Mouse (Mus musculus) kidney, embryonic 16.5 days (tissue): ENCODE data around the gene Plcl2. TPM values are rescaled to one million over a fixed set of nuclear protein-coding genes. Genes with fewer than 3 reads are reported as not detected.
"Not testable (repeated sequence)": the region's sequence is repeated elsewhere in the genome, so short reads cannot be mapped to it uniquely, and the experiment has no call there.

ENCODE experiments used
- ATAC-seq: fragments of 200-750 bp; cut with Nextera tagmentation; 2 replicates; pipeline ENCODE4 v1.8.0; 2017; ENCODE audit warnings: moderate TSS enrichment; ENCODE audit not compliant: low FRiP score, low TSS enrichment
- H3K27ac ChIP-seq: fragments of 300-500 bp; sonication (generic); 2 replicates; pipeline ENCODE4 v1.5.1; 2014; ENCODE audit warnings: low read length
- H3K27me3 ChIP-seq: fragments of 300-500 bp; sonication (generic); 2 replicates; pipeline ENCODE4 v1.6.1; 2014; ENCODE audit warnings: low read length, control low read depth, mixed read lengths; ENCODE audit not compliant: insufficient read depth
- H3K36me3 ChIP-seq: fragments of 300-500 bp; sonication (generic); 2 replicates; pipeline ENCODE4 v1.6.1; 2014; ENCODE audit warnings: low read length, control low read depth, mixed read lengths; ENCODE audit not compliant: insufficient read depth
- H3K4me1 ChIP-seq: fragments of 300-500 bp; sonication (generic); 2 replicates; pipeline ENCODE4 v1.6.1; 2014; ENCODE audit warnings: low read length, control low read depth, mixed read lengths; ENCODE audit not compliant: insufficient read depth
- H3K4me2 ChIP-seq: fragments of 300-500 bp; sonication (generic); replicated peaks from 2 replicates; pipeline ENCODE4 v1.6.1; 2014; ENCODE audit warnings: low read depth, low read length
- H3K4me3 ChIP-seq: fragments of 300-500 bp; sonication (generic); 2 replicates; pipeline ENCODE4 v1.5.1; 2014; ENCODE audit warnings: mild to moderate bottlenecking, low read length
- H3K9ac ChIP-seq: fragments of 300-500 bp; sonication (generic); replicated peaks from 2 replicates; pipeline ENCODE4 v1.6.1; 2014; ENCODE audit warnings: low read length
- H3K9me3 ChIP-seq: fragments of 300-500 bp; sonication (generic); 2 replicates; pipeline ENCODE4 v1.6.1; 2016; ENCODE audit warnings: low read length, control low read depth
- WGBS: fragments of 180-500 bp; shearing (Covaris S2); extraction: QIAGEN DNeasy Blood & Tissue Kit; methylation state at CpG from one replicate; pipeline ENCODE4 v1.1.7; 2014; 5-methylcytosine and 5-hydroxymethylcytosine counted together
- polyA plus RNA-seq: library from polyadenylated mRNA; unstranded; fragments of >200 nt; fragmentation: Nextera tagmentation; extraction: Ambion mirVana; gene quantifications from 2 replicates; pipeline ENCODE4 v1.2.1, GENCODE M21; 2015

The Plcl2 gene
- polyA plus RNA-seq, 1 experiment from 2014 or later = 2.7 TPM

DNA sequence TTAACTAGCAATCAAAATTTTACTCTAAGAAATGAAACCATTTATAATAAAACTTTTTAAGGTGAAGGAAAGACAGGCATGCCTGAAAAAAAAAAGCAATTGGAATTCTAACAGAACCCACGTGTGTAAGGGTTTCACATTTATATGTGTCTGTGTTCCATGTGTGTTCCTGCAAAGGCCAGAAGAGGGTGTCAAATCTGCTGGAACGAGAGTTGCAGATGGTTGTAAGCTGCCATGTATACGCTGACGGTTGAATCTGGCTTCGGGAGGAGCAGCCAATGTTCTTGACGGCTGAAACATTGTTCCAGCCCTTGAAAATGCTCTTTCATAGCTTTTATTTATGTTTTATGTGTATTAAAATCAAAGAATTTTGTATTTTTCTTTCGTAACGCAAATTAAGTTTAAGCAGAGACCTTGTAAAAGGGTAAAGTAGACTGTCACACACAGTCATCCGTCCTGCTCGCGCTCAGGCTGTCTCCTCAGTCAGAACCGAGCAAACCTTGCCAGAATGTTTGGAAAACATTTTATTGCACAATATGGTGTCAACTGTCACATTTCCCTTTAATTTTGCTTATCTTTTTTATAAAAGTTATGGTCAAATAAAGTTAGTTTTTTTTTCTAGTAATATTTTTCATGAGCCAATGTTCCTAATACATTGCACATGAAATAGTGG lies 48.5 kb downstream of the Plcl2 start:
- 81% methylated on average over 12 of the region's 12 CpGs for WGBS
- no peak for ATAC-seq
- no peaks in the 10 kb centered on the region for H3K27me3 ChIP-seq
- H3K4me2 ChIP-seq = no peak overlapping the region
- no peaks in the 10 kb centered on the region for H3K36me3 ChIP-seq
- H3K9me3 ChIP-seq = no peaks in the 10 kb centered on the region
- H3K27ac ChIP-seq = no peak overlapping the region
- H3K4me1 ChIP-seq = no peaks in the 10 kb centered on the region
- no peak overlapping the region for H3K9ac ChIP-seq
- no peak overlapping the region for H3K4me3 ChIP-seq

GRCm38 (mm10) chr17:50558239-50558625 lies 49.0 kb downstream of the Plcl2 start:
- 54% methylated on average over 4 of the region's 4 CpGs for WGBS
- H3K9ac ChIP-seq = no peak overlapping the region
- no peak overlapping the region for H3K4me2 ChIP-seq
- no peaks in the 10 kb centered on the region for H3K27me3 ChIP-seq
- no peaks in the 10 kb centered on the region for H3K9me3 ChIP-seq
- no peak overlapping the region for H3K27ac ChIP-seq
- H3K36me3 ChIP-seq = no peaks in the 10 kb centered on the region
- H3K4me1 ChIP-seq = no peaks in the 10 kb centered on the region
- no peak overlapping the region for H3K4me3 ChIP-seq
- no peak for ATAC-seq

DNA sequence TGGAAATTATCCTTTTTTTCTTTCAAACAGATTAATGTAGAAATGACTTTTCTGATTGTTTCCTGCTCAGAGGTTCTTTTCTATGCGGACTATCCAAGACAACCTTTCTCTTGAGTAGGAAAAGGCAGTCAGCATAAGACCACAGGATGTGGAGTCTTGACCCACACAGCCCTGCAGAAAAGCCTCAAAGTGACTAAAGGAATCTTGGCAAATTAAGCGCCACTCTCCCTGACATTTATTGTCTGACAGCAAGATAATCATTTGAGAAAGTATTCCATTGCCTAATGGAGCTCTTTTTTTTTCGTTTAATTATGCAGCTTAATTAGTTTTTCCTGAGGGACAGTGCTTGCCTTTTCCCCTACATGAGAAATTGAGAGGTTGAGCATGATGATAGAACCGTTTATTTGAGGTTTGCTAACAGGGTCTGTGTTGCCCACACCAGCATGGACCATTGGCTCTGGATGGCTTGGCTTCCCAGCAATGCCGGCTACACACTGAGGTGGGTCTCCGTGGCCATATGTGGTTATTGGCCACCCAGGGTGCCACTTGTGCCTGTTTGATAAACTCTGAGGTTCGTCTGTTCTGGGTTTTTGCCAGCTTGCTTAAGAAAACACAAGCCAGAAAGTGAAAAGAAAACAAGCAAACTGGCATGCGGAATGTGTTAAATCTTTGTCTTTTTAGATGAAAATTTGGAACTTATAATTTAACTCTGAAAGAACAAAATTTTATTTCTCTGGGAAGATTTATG lies 56.3 kb downstream of the Plcl2 start:
- H3K9me3 ChIP-seq = no peaks in the 10 kb centered on the region
- H3K27me3 ChIP-seq = no peaks in the 10 kb centered on the region
- H3K4me1 ChIP-seq = peaks cover 6% of the 10 kb centered on the region; the same call in 1 of the 2 replicates
- no peak overlapping the region for H3K4me3 ChIP-seq
- no peaks in the 10 kb centered on the region for H3K36me3 ChIP-seq
- 40% methylated on average over 8 of the region's 8 CpGs for WGBS
- no peak overlapping the region for H3K4me2 ChIP-seq
- no peak overlapping the region for H3K9ac ChIP-seq
- no peak overlapping the region for H3K27ac ChIP-seq
- no peak for ATAC-seq

GRCm38 (mm10) chr17:50568846-50569245 lies 59.6 kb downstream of the Plcl2 start:
- Histone ChIP-seq H3K4me1 (peaks cover 6% of the 10 kb centered on the region; the same call in 1 of the 2 replicates), H3K36me3 (no peaks in the 10 kb centered on the region), H3K4me2 (no peak overlapping the region), H3K27me3 (no peaks in the 10 kb centered on the region), H3K9me3 (no peaks in the 10 kb centered on the region), H3K27ac (no peak overlapping the region), H3K4me3 (no peak overlapping the region), H3K9ac (no peak overlapping the region)
- WGBS = 81% methylated on average over 2 of the region's 2 CpGs
- no peak for ATAC-seq

- ATAC-seq, H3K27me3 ChIP-seq, H3K4me2 ChIP-seq, H3K9ac ChIP-seq, H3K4me3 ChIP-seq, H3K27ac ChIP-seq, H3K4me1 ChIP-seq, H3K9me3 ChIP-seq, H3K36me3 ChIP-seq: not testable (repeated sequence)
- WGBS = 90% methylated on average over 4 of the region's 5 CpGs
Observed at GRCm38 (mm10) chr17:50570228-50570627, 61.0 kb downstream of the Plcl2 start.

DNA sequence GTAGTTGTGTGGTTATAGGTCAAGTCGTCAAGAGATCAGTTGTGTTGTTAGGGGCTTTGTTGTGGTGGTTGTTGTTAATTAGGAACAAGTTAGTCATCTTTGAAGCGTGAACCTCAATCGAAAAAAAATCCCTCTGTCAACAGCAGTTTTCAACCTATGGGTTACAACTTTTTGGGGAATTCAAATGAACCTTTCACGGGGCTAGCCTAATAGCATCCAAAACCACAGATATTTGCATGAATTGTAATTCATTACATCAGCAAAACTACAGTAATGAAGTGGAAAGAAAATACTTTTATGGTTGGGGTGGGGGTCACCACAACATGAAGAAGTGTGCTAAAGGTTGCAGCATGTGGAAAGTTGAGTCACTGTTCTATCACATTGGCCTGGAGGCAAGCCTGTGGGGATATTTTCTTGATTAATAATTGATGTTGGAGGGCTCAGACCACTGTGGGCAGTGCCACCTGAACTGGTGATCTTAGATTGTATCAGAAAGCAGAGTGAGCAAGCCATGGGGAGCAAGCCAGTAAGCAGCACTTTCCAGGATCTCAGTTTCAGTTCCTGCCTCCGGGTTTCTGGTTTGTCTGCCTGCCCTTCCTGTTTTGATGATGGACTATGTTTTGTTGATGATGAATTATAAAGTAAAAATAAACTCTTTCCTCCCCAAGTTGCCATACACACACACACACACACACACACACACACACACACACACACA lies 61.6 kb downstream of the Plcl2 start:
- no peak overlapping the region for H3K27ac ChIP-seq
- H3K4me1 ChIP-seq = no peaks in the 10 kb centered on the region; the same call in 1 of the 2 replicates
- H3K36me3 ChIP-seq = no peaks in the 10 kb centered on the region
- no peak overlapping the region for H3K4me3 ChIP-seq
- H3K4me2 ChIP-seq = no peak overlapping the region
- 76% methylated on average over 5 of the region's 5 CpGs for WGBS
- H3K9ac ChIP-seq = no peak overlapping the region
- no peak for ATAC-seq
- no peaks in the 10 kb centered on the region for H3K27me3 ChIP-seq
- no peaks in the 10 kb centered on the region for H3K9me3 ChIP-seq

DNA sequence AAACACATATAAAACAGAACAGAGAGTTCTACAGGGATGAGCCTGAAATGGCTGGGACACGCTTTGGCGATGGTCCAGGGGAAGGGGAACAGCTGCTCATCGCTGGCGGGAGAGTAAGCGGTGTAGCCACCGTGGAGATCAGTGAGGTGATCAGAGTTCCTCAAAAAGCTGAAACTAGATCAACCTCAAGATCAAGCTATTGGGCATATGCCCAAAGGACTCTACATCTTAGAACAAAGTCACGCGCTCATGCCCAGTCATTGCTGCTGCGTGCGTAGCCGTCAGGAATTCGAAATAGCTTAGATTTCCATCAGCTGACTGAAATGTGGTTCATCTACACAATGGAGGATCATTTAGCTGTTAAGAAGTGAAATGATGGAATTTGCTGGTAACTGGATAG lies 65.0 kb downstream of the Plcl2 start:
- H3K27ac ChIP-seq = no peak overlapping the region
- ATAC-seq = no peak
- no peaks in the 10 kb centered on the region for H3K4me1 ChIP-seq
- no peaks in the 10 kb centered on the region for H3K27me3 ChIP-seq
- no peaks in the 10 kb centered on the region for H3K9me3 ChIP-seq
- 92% methylated on average over 12 of the region's 12 CpGs for WGBS
- no peak overlapping the region for H3K4me2 ChIP-seq
- H3K36me3 ChIP-seq = no peaks in the 10 kb centered on the region
- H3K4me3 ChIP-seq = no peak overlapping the region
- no peak overlapping the region for H3K9ac ChIP-seq

- Histone ChIP-seq H3K4me2 (no peak overlapping the region), H3K9me3 (no peaks in the 10 kb centered on the region), H3K27me3 (no peaks in the 10 kb centered on the region), H3K4me3 (no peak overlapping the region), H3K27ac (no peak overlapping the region), H3K4me1 (no peaks in the 10 kb centered on the region), H3K9ac (no peak overlapping the region), H3K36me3 (no peaks in the 10 kb centered on the region)
- ATAC-seq = no peak
- 85% methylated on average over 3 of the region's 3 CpGs for WGBS
Observed at GRCm38 (mm10) chr17:50580416-50580815, 71.2 kb downstream of the Plcl2 start.

DNA sequence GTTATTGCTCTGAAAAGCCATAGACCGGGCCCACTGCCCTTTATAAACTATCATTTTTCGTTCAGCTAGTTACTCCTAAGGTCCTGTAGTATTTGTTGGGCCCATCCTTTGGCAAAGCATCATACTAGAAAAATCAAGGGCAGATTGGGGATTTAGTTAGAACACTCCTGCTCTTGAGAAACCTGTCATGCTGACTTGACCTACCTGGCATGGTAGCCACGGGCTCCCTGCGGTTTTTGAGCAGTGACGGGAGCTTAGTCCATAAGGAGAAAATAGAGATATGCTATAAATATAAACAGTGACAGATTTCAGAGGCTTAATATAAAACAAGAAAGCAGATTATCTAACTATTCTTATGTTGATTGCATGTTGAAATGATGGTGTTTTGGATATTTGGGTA lies 77.6 kb downstream of the Plcl2 start:
- H3K27ac ChIP-seq = no peak overlapping the region
- no peaks in the 10 kb centered on the region for H3K4me1 ChIP-seq
- no peaks in the 10 kb centered on the region for H3K36me3 ChIP-seq
- ATAC-seq = no peak
- no peak overlapping the region for H3K9ac ChIP-seq
- 88% methylated on average over 5 of the region's 5 CpGs for WGBS
- H3K4me2 ChIP-seq = no peak overlapping the region
- no peak overlapping the region for H3K4me3 ChIP-seq
- no peaks in the 10 kb centered on the region for H3K9me3 ChIP-seq
- no peaks in the 10 kb centered on the region for H3K27me3 ChIP-seq

GRCm38 (mm10) chr17:50587941-50588340 lies 78.7 kb downstream of the Plcl2 start:
- 73% methylated on average over 3 of the region's 3 CpGs for WGBS
- no peak for ATAC-seq
- H3K9me3 ChIP-seq = no peaks in the 10 kb centered on the region

More at GRCm38 (mm10) chr17:50587941-50588340, 78.7 kb downstream of the Plcl2 start:
- Histone ChIP-seq H3K27ac (no peak overlapping the region), H3K36me3 (no peaks in the 10 kb centered on the region), H3K4me1 (no peaks in the 10 kb centered on the region), H3K4me3 (no peak overlapping the region), H3K9ac (no peak overlapping the region), H3K4me2 (no peak overlapping the region), H3K27me3 (no peaks in the 10 kb centered on the region)
